Mouse (Mus musculus) cerebellum, adult 2 months (tissue): ENCODE measurements at regions not wholly inside any gene's neighbourhood (a gene's known extent, or its start where the extent isn't known, plus 50 kb on each side); places are given as distances from the start of the nearest gene placed in this dataset.

Experiments
- CTCF ChIP-seq: fragments of 200-500 bp; IDR thresholded peaks from 2 replicates; pipeline ENCODE4 v1.5.1; 2011; ENCODE audit warnings: low read depth, mild to moderate bottlenecking, control low read depth, low read length, moderate library complexity, borderline replicate concordance; ENCODE audit not compliant: insufficient read depth
- POLR2A ChIP-seq: fragments of 200-500 bp; IDR thresholded peaks from 2 replicates; pipeline ENCODE4 v1.6.1; 2011; ENCODE audit warnings: low read length, control low read depth, borderline replicate concordance; ENCODE audit not compliant: insufficient read depth

- no peak for TF ChIP-seq CTCF
- no peak for TF ChIP-seq POLR2A
Observed at GRCm38 (mm10) chr10:16995010-16995409, 728.0 kb upstream of the Cited2 start.
